Mouse (Mus musculus) CH12.LX (cell line): Measurements from ENCODE around the gene Smim1.

ENCODE experiments used
- BHLHE40 ChIP-seq: IDR thresholded peaks from 2 replicates; pipeline ENCODE4 v1.6.1; 2011; ENCODE audit warnings: mild to moderate bottlenecking, low read depth, low read length, improper control_type of control experiment
- CTCF ChIP-seq, 2 experiments: IDR thresholded peaks in 1 of 2; conservative IDR thresholded peaks in 1 of 2; 2 replicates each; pipeline ENCODE4 v1.5.1; 2011 to 2012; ENCODE audit warnings: low read depth in 2 of 2, low read length in 2 of 2, improper control_type of control experiment in 1 of 2, inconsistent platforms in 1 of 2, mild to moderate bottlenecking in 1 of 2, moderate library complexity in 1 of 2
- EP300 ChIP-seq: IDR thresholded peaks from 2 replicates; pipeline ENCODE4 v1.6.1; 2011; ENCODE audit warnings: low read length, improper control_type of control experiment
- HCFC1 ChIP-seq: IDR thresholded peaks from 2 replicates; pipeline ENCODE4 v1.6.1; 2012; ENCODE audit warnings: low read depth, mild to moderate bottlenecking, inconsistent platforms, low read length, improper control_type of control experiment
- NELFE ChIP-seq: IDR thresholded peaks from 2 replicates; pipeline ENCODE4 v1.6.1; 2011; ENCODE audit warnings: low read depth, low read length, improper control_type of control experiment
- RCOR1 ChIP-seq: conservative IDR thresholded peaks from 2 replicates; pipeline ENCODE4 v1.6.1; 2012; ENCODE audit warnings: low read depth, mild to moderate bottlenecking, inconsistent platforms, low read length, improper control_type of control experiment
- ZC3H11A ChIP-seq: IDR thresholded peaks from 2 replicates; pipeline ENCODE4 v1.6.1; 2012; ENCODE audit warnings: low read depth, mild to moderate bottlenecking, inconsistent platforms, low read length, improper control_type of control experiment
- ZNF384 ChIP-seq: IDR thresholded peaks from 2 replicates; pipeline ENCODE4 v1.6.1; 2012; ENCODE audit warnings: low read depth, low read length, improper control_type of control experiment, inconsistent platforms

- TF ChIP-seq CTCF (conservative IDR thresholded peaks at IDR 0.05 in 1 of 2, IDR thresholded peaks at IDR 0.05 in 1 of 2; ENCODE audit: low read depth in 2 of 2, low read length in 2 of 2) (no peak), NELFE (no peak), EP300 (no peak), ZNF384 (no peak), HCFC1 (no peak), BHLHE40 (no peak), RCOR1 (no peak), ZC3H11A (no peak)
These were observed 20.5 kb downstream of the Smim1 start for GRCm38 (mm10) chr4:154005488-154005887.
